Mouse (Mus musculus) heart, embryonic 14.5 days (tissue): ENCODE results near the gene Sdf4. TPM values are rescaled to one million over a fixed set of nuclear protein-coding genes. Genes with fewer than 3 reads are reported as not detected.

Experiments
- ATAC-seq: fragments of 200-750 bp; cut with Nextera tagmentation; 2 replicates; pipeline ENCODE4 v1.8.0; 2017; ENCODE audit warnings: low read depth, moderate TSS enrichment; ENCODE audit not compliant: insufficient number of reproducible peaks, insufficient read depth, low FRiP score
- H3K27ac ChIP-seq, 2 experiments: fragments of 200-500 bp in 1 of 2; fragments of 300-500 bp in 1 of 2; sonication (generic) in 1 of 2; replicated peaks in 1 of 2; 2 replicates each; pipeline ENCODE4 v1.5.1; 2012 to 2014; ENCODE audit warnings: low read depth in 2 of 2, low read length in 2 of 2, control low read depth in 1 of 2, mild to moderate bottlenecking in 1 of 2, mixed read lengths in 1 of 2; ENCODE audit not compliant: control insufficient read depth in 1 of 2, insufficient read depth in 1 of 2
- H3K27me3 ChIP-seq: fragments of 300-500 bp; sonication (generic); 2 replicates; pipeline ENCODE4 v1.6.1; 2014; ENCODE audit warnings: mild to moderate bottlenecking, low read length, control low read depth; ENCODE audit not compliant: control insufficient read depth, insufficient read depth
- H3K36me3 ChIP-seq: fragments of 300-500 bp; sonication (generic); 2 replicates; pipeline ENCODE4 v1.6.1; 2014; ENCODE audit warnings: mild to moderate bottlenecking, control low read depth, low read length, mixed read lengths; ENCODE audit not compliant: control insufficient read depth, insufficient read depth
- H3K4me1 ChIP-seq, 2 experiments: fragments of 200-500 bp in 1 of 2; fragments of 300-500 bp in 1 of 2; sonication (generic) in 1 of 2; 2 replicates each; pipeline ENCODE4 v1.6.1; 2012 to 2014; ENCODE audit warnings: low read length in 2 of 2, control low read depth in 1 of 2, mixed read lengths in 1 of 2; ENCODE audit not compliant: control insufficient read depth in 2 of 2, insufficient read depth in 2 of 2
- H3K4me2 ChIP-seq: fragments of 300-500 bp; sonication (generic); 2 replicates; pipeline ENCODE4 v1.6.1; 2014; ENCODE audit warnings: mild to moderate bottlenecking, low read length
- H3K4me3 ChIP-seq, 2 experiments: fragments of 200-500 bp in 1 of 2; fragments of 300-500 bp in 1 of 2; sonication (generic) in 1 of 2; 2 replicates each; pipeline ENCODE4 v1.5.1; 2012 to 2014; ENCODE audit warnings: low read length in 2 of 2, mild to moderate bottlenecking in 2 of 2, control low read depth in 1 of 2, low read depth in 1 of 2, moderate library complexity in 1 of 2; ENCODE audit not compliant: control insufficient read depth in 1 of 2, insufficient read depth in 1 of 2
- H3K9ac ChIP-seq: fragments of 300-500 bp; sonication (generic); 2 replicates; pipeline ENCODE4 v1.6.1; 2014; ENCODE audit warnings: mild to moderate bottlenecking, low read length
- H3K9me3 ChIP-seq: fragments of 300-500 bp; sonication (generic); 2 replicates; pipeline ENCODE4 v1.6.1; 2016; ENCODE audit warnings: low read length, control low read depth; ENCODE audit not compliant: control insufficient read depth
- whole genome bisulfite sequencing: fragments of 180-500 bp; shearing (Covaris S2); extraction: QIAGEN DNeasy Blood & Tissue Kit; methylation state at CpG from one replicate; pipeline ENCODE4 v1.1.7; 2014; 5-methylcytosine and 5-hydroxymethylcytosine counted together
- polyA plus RNA-seq: library from polyadenylated mRNA; unstranded; fragments of >200 nt; fragmentation: Nextera tagmentation; extraction: Ambion mirVana; gene quantifications from 2 replicates; pipeline ENCODE4 v1.2.1, GENCODE M21; 2014

Sdf4 gene
- polyA plus RNA-seq, 1 experiment from 2014 or later: 137 TPM

- H3K9me3 ChIP-seq: no peaks in the 10 kb centered on the region
- H3K4me3 ChIP-seq: no peak within 1 kb of the TSS
- peaks cover 25% of the 10 kb centered on the region for H3K36me3 ChIP-seq
- H3K27me3 ChIP-seq: no peaks in the 10 kb centered on the region
- WGBS: 18% methylated on average over 4 of the region's 4 CpGs
- H3K4me2 ChIP-seq: no peak within 1 kb of the TSS
- ATAC-seq: no peak
- peak within 1 kb of the TSS; percentile 4 to 15; a peak in 1 of 4 replicates for H3K27ac ChIP-seq
- peak within 1 kb of the TSS; percentile 13; the same call in 1 of the 2 replicates for H3K9ac ChIP-seq
- H3K4me1 ChIP-seq: peaks cover 19 to 23% of the 10 kb centered on the region in 2 experiments
These were observed 33.3 kb downstream of the Sdf4 start, which contains the start of gene Tnfrsf18 for GRCm38 (mm10) chr4:156026013-156026412. Gene Tnfrsf18, plus strand, starts transcription at chr4:156026164.

DNA sequence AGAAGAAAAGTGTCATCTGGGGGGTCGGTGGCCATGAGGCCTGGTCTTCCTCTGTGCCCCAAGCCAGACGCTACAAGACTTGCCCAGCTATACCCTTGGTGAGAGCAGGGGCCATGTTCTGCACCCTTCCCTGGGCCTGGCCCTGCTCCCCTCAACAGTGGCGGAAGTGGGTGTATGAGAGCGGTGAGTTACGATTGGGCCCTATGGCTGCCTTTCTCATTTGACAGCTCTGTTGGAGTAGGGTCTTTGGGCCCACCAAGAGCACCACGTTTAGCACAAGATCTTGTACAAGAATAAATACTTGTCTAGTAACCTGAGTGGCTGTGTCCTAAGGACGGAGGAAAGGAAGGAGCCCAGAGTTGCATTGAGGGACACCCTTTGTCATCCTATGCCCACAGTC is 35.9 kb downstream of the Sdf4 start:
- Histone ChIP-seq H3K27ac (no peak overlapping the region), H3K36me3 (peaks cover 25% of the 10 kb centered on the region), H3K4me3 (no peak overlapping the region), H3K9ac (no peak overlapping the region), H3K4me1 (peaks cover 24 to 31% of the 10 kb centered on the region in 2 experiments), H3K4me2 (no peak overlapping the region), H3K27me3 (no peaks in the 10 kb centered on the region), H3K9me3 (no peaks in the 10 kb centered on the region)
- WGBS: 94% methylated on average over 7 of the region's 7 CpGs
- no peak for ATAC-seq

- H3K36me3 ChIP-seq: peaks cover 25% of the 10 kb centered on the region
- peak overlapping the region; percentile 66 for H3K4me2 ChIP-seq
- peak overlapping the region; percentile 45 to 95; a peak in 2 of 4 replicates for H3K27ac ChIP-seq
- H3K9me3 ChIP-seq: no peaks in the 10 kb centered on the region
- H3K9ac ChIP-seq: peak overlapping the region; percentile 77
- ATAC-seq: no peak
- H3K4me3 ChIP-seq: peak overlapping the region; percentile 58 to 75
- peaks cover 26 to 35% of the 10 kb centered on the region in 2 experiments for H3K4me1 ChIP-seq
- 37% methylated on average over 9 of the region's 9 CpGs for WGBS
- peaks cover 16% of the 10 kb centered on the region for H3K27me3 ChIP-seq
These were observed 38.0 kb downstream of the Sdf4 start for GRCm38 (mm10) chr4:156030651-156031118.

- no peak; the same call in 1 of the 2 replicates for ATAC-seq
- 13% methylated on average over 7 of the region's 7 CpGs for WGBS
- Histone ChIP-seq H3K4me3 (peak overlapping the region; percentile 58 to 75), H3K27me3 (peaks cover 21% of the 10 kb centered on the region), H3K36me3 (peaks cover 25% of the 10 kb centered on the region), H3K4me1 (peaks cover 21 to 29% of the 10 kb centered on the region in 2 experiments), H3K9ac (peak overlapping the region; percentile 77), H3K4me2 (peak overlapping the region; percentile 66), H3K9me3 (no peaks in the 10 kb centered on the region), H3K27ac (peak overlapping the region; percentile 45 to 95)
These were observed 38.6 kb downstream of the Sdf4 start for GRCm38 (mm10) chr4:156031255-156031592.

GRCm38 (mm10) chr4:156031593-156032391 is 39.1 kb downstream of the Sdf4 start:
- 2% methylated on average over 24 of the region's 24 CpGs for WGBS
- ATAC-seq: peak; percentile 85

GRCm38 (mm10) chr4:156032856-156033255 is 40.2 kb downstream of the Sdf4 start:
- no peak for ATAC-seq
- Histone ChIP-seq H3K9ac (no peak overlapping the region), H3K36me3 (peaks cover 15% of the 10 kb centered on the region), H3K9me3 (no peaks in the 10 kb centered on the region), H3K4me1 (peaks cover 18 to 27% of the 10 kb centered on the region in 2 experiments), H3K4me3 (no peak overlapping the region), H3K27me3 (peaks cover 22% of the 10 kb centered on the region), H3K27ac (peak overlapping the region in 1 of 2 experiments; percentile 95; a peak in 1 of 4 replicates), H3K4me2 (no peak overlapping the region)
- WGBS: 82% methylated on average over 4 of the region's 4 CpGs

More at GRCm38 (mm10) chr4:156031593-156032391, 39.1 kb downstream of the Sdf4 start:
- Histone ChIP-seq H3K36me3 (peaks cover 25% of the 10 kb centered on the region), H3K4me1 (peaks cover 18 to 27% of the 10 kb centered on the region in 2 experiments), H3K9me3 (no peaks in the 10 kb centered on the region), H3K9ac (peak overlapping the region; percentile 77), H3K27ac (peak overlapping the region; percentile 89 to 95), H3K27me3 (peaks cover 22% of the 10 kb centered on the region), H3K4me2 (peak overlapping the region; percentile 66), H3K4me3 (peak overlapping the region; percentile 58 to 75)

DNA sequence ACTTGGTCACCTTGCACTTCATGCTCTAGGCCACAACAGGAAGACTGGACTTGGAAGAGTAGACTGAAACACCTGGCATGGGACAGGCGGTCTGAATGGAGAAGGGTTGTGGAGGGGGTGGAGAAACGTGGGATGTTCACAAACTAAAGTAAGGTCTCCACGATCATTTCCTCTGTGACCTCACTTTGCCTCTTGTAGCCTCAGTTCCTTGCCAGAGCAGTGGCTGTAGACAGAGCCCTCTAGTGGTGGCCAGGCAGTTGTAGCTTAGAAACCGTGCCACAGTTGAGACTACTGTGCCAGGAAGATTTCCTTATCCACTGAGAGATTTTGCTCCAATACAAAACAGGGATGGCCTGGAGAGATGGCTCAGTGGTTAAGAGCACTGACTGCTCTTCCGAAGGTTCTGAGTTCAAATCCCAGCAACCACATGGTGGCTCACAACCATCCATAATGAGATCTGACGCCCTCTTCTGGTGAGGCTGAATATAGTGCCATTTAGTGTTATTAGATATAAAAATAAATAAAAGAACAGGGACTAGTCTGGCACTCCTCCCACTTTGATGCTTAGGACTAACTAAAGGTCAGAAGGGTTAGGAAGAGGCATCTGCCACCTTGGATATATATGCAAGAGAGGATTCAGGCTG is 40.9 kb downstream of the Sdf4 start:
- ATAC-seq: no peak
- Histone ChIP-seq H3K4me2 (no peak overlapping the region), H3K27ac (no peak overlapping the region), H3K27me3 (peaks cover 22% of the 10 kb centered on the region), H3K9ac (no peak overlapping the region), H3K36me3 (peaks cover 8% of the 10 kb centered on the region; the same call in 1 of the 2 replicates), H3K4me1 (peaks cover 18 to 27% of the 10 kb centered on the region in 2 experiments), H3K9me3 (no peaks in the 10 kb centered on the region), H3K4me3 (no peak overlapping the region)
- 45% methylated on average over 6 of the region's 6 CpGs for WGBS
